Mouse (Mus musculus): ENCODE results near the gene Ncbp3.

GRCm38 (mm10) chr11:73007113-73007512 is 40.5 kb upstream of the Ncbp3 start:
- TF ChIP-seq CTCF (IDR thresholded peaks at IDR 0.05; ENCODE audit: low read depth) (no peak), EP300 (IDR thresholded peaks at IDR 0.05; ENCODE audit: low read depth) (no peak)

Measured in heart, postnatal 0 days (tissue).